Comparison of ENCODE assay signal across 10 mouse cellular contexts in genomic region chr11:75000869-75001653, GRCm38 (mm10).
A peak's percentile ranks its signal among the peaks of the same experiment; 100 is the strongest.
DNase-seq lines count a peak whose midpoint lies in the region; ATAC-seq lines count a peak whose summit lies in the region.
"Had no signal": no experiment of that assay in that cellular context is flagged by ENCODE, and none has a peak within 500 bp of the region (broad histone marks: within the 10 kb centered on the region; RNA-seq: fewer than 3 reads in every experiment).

No protein-coding gene starts in this region.

- H3K36me3 ChIP-seq in midbrain, embryonic 12.5 days: 0 out of 2 replicates have a peak, but pooled peaks cover 9% of the 10 kb centered on the region
- no peaks in the 10 kb centered on the region for H3K36me3 ChIP-seq in midbrain, embryonic 11.5 days (ENCODE audit: control insufficient read depth, insufficient read depth, low read length)
- H3K36me3 ChIP-seq in limb, embryonic 12.5 days: peaks cover 15% of the 10 kb centered on the region
- no peaks in the 10 kb centered on the region; the same call in 1 of the 2 replicates for H3K36me3 ChIP-seq in stomach, embryonic 16.5 days (ENCODE audit: control insufficient read depth, insufficient read depth, low read length)

- no peak for ATAC-seq in midbrain, embryonic 12.5 days (ENCODE audit: low FRiP score, low read depth)
- ATAC-seq in midbrain, embryonic 11.5 days (ENCODE audit: low FRiP score): no peak
- ATAC-seq in limb, embryonic 12.5 days (ENCODE audit: insufficient number of reproducible peaks, insufficient read depth, low FRiP score, low TSS enrichment, low read depth): peak; percentile 68
- no peak for ATAC-seq in stomach, embryonic 16.5 days (ENCODE audit: insufficient read depth, low FRiP score)
- ATAC-seq: Patski had no signal

- no peak overlapping the region for H3K4me3 ChIP-seq in midbrain, embryonic 12.5 days
- H3K4me3 ChIP-seq in midbrain, embryonic 11.5 days (ENCODE audit: low read depth, low read length): no peak overlapping the region
- no peak overlapping the region for H3K4me3 ChIP-seq in limb, embryonic 12.5 days (replicated peaks)
- no peak overlapping the region for H3K4me3 ChIP-seq in stomach, embryonic 16.5 days (replicated peaks; ENCODE audit: low read length)

- intact Hi-C loops in gastrocnemius, postnatal 36 days (cut with DNase I): no loop called here

- no peak overlapping the region for H3K9ac ChIP-seq in midbrain, embryonic 12.5 days (replicated peaks)
- no peak overlapping the region for H3K9ac ChIP-seq in midbrain, embryonic 11.5 days (ENCODE audit: low read length)
- H3K9ac ChIP-seq in limb, embryonic 12.5 days (replicated peaks): no peak overlapping the region
- H3K9ac ChIP-seq in stomach, embryonic 16.5 days (ENCODE audit: low read length): peak overlapping the region; percentile 52; the same call in 1 of the 2 replicates

- no peaks in the 10 kb centered on the region for H3K27me3 ChIP-seq in midbrain, embryonic 12.5 days
- H3K27me3 ChIP-seq in midbrain, embryonic 11.5 days (ENCODE audit: control insufficient read depth, insufficient read depth, low read length): no peaks in the 10 kb centered on the region
- no peaks in the 10 kb centered on the region for H3K27me3 ChIP-seq in limb, embryonic 12.5 days
- no peaks in the 10 kb centered on the region for H3K27me3 ChIP-seq in stomach, embryonic 16.5 days (ENCODE audit: control insufficient read depth, insufficient read depth, low read length)
- H3K27me3 ChIP-seq: Patski had no signal

- no peak overlapping the region for H3K4me2 ChIP-seq in midbrain, embryonic 12.5 days (replicated peaks)
- no peak overlapping the region for H3K4me2 ChIP-seq in midbrain, embryonic 11.5 days
- H3K4me2 ChIP-seq in limb, embryonic 12.5 days: peak overlapping the region; percentile 4
- peak overlapping the region; percentile 3; the same call in 1 of the 2 replicates for H3K4me2 ChIP-seq in stomach, embryonic 16.5 days (ENCODE audit: low read depth, low read length)

- 61% methylated on average over 9 of the region's 10 CpGs for WGBS in midbrain, embryonic 12.5 days
- WGBS in midbrain, embryonic 11.5 days: 79% methylated on average over 10 of the region's 10 CpGs
- 37% methylated on average over 10 of the region's 10 CpGs for WGBS in limb, embryonic 12.5 days
- WGBS in stomach, embryonic 16.5 days: 51% methylated on average over 10 of the region's 10 CpGs

- no peak for DNase-seq in midbrain, embryonic 11.5 days (ENCODE audit: low spot score, missing footprints)
- DNase-seq in gastrocnemius, postnatal 36 days: peak; percentile 46 to 48
- no peak for DNase-seq in layer of hippocampus, adult 8-10 months (ENCODE audit: low spot score in 2 of 2)
- DNase-seq in frontal cortex, postnatal 14 days (ENCODE audit: low spot score in 2 of 2): no peak
- DNase-seq: cerebellum, postnatal 10 days; kidney, adult 11 months had no signal

- no peaks in the 10 kb centered on the region for H3K9me3 ChIP-seq in midbrain, embryonic 12.5 days
- no peaks in the 10 kb centered on the region for H3K9me3 ChIP-seq in midbrain, embryonic 11.5 days (ENCODE audit: control insufficient read depth, low read length)
- no peaks in the 10 kb centered on the region for H3K9me3 ChIP-seq in limb, embryonic 12.5 days
- no peaks in the 10 kb centered on the region for H3K9me3 ChIP-seq in stomach, embryonic 16.5 days (replicated peaks; ENCODE audit: control insufficient read depth, low read length)

- H3K27ac ChIP-seq in midbrain, embryonic 12.5 days (replicated peaks): 0 out of 2 replicates have a peak overlapping the region, but pooled peaks have one; percentile 21
- H3K27ac ChIP-seq in midbrain, embryonic 11.5 days (ENCODE audit: low read depth, low read length): no peak overlapping the region
- peak overlapping the region; percentile 60 for H3K27ac ChIP-seq in limb, embryonic 12.5 days
- H3K27ac ChIP-seq in stomach, embryonic 16.5 days (ENCODE audit: low read length): peak overlapping the region; percentile 50

- H3K4me1 ChIP-seq in midbrain, embryonic 12.5 days: 0 out of 2 replicates have a peak, but pooled peaks cover 6% of the 10 kb centered on the region
- H3K4me1 ChIP-seq in midbrain, embryonic 11.5 days (ENCODE audit: control insufficient read depth, insufficient read depth, low read length): peaks cover 2% of the 10 kb centered on the region; the same call in 1 of the 2 replicates
- H3K4me1 ChIP-seq in limb, embryonic 12.5 days (replicated peaks): peaks cover 13% of the 10 kb centered on the region
- peaks cover 5% of the 10 kb centered on the region for H3K4me1 ChIP-seq in stomach, embryonic 16.5 days (ENCODE audit: control insufficient read depth, insufficient read depth, low read length)

Comparison
In these comparisons a context has a peak if more than half of its experiments do, and no peak if none do; other contexts are left out.
1. H3K4me2 ChIP-seq: peak in limb, embryonic 12.5 days (single experiment) and stomach, embryonic 16.5 days (single experiment); none in midbrain, embryonic 12.5 days (single experiment) and midbrain, embryonic 11.5 days (single experiment).
2. DNase-seq: peak in gastrocnemius, postnatal 36 days (2 of 2); none in midbrain, embryonic 11.5 days (single experiment), layer of hippocampus, adult 8-10 months (0 of 2) and frontal cortex, postnatal 14 days (0 of 2).